Mouse (Mus musculus): ENCODE data around the gene Zfx.

Zfx gene

DNA sequence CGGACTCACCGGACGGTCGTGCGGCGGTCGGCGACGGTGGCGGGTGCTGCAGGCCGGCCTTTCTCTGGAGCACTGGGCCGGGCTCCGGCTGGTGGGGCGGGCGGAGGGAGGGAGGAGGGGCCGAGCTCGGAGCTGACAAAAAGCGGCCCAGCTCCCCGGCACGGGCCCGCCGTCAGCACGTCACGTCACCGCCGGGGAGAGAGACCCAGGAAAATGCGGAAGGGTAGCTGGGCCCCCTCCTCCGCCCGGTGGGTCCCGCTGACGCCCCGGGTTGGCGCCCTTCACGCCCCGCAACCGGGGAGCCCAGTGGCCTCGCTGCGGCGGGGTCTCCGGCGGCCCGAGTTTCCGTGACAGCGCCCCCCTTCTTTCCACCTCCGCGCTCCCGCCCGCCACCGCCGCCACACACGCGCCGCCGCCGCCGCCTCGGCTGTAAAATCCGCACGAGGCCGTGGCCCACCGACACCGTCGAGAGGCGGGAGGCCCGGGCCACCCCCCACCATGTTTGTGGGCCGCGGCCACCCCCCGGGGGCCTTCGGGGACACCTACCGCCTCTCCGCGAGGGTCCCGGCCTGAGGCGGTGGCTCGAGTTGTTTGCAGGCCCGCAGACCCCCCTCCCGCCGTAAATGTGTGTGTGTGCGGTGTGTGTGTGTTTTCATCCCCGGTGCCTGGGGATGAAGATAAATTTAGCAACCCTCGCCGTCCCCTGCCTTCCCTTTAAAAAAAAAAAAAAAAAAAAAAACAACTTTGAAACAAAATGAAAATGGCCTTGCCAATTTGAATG lies at the start of gene Zfx:
Gene Zfx, minus strand, starts transcription at position 644 of the 781 bp plus-strand sequence.
- DNase-seq (ENCODE audit: low spot score): peak; percentile 53

DNA sequence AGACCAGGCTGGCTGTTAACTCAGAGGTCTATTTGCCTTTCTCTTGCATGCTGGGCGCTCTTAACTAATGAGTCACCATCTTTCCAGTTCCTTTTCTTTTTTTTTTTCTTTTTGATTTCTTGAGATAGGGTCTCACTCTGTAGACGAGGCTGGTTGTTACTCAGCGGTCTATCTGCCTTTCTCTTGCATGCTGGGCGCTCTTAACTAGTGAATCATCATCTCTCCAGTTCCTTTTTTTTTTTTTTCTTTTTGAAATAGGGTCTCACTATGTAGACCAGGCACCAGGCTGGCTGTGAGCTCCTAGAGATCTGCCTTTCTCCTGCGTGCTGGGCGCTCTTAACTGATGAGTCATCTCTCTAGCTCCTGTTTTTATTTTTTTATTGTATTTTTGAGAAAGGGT lies 45.8 kb upstream of the Zfx start:
- no peak for DNase-seq (ENCODE audit: low spot score)

DNA sequence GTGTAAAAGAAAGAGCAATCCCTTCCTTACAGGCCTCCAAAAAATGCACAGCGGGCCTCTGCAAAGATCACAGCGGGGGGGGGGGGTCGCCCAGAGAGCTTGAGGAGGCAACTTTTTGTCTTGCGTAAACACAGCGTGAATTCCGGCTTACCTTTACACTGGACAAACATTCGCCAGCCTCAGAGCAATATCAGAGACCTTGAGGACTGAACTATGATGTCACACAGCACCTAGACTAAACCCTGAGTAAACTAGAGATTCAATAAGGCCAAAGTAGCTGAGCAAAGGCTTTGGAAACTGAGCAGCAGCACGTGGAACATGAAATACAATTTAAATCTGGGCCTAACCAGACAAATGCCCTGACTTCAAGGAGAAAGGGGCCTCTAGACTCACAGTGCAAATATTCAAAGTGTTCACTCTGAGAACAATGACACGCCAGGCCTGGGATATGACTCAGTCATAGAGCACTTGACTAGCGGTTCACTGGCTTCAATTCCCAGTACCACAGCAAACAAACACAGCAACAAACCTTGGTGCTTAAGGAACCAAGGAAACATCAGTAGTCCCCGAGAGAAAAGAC lies 28.8 kb upstream of the Zfx start:
- no peak for DNase-seq (ENCODE audit: low spot score)

DNA sequence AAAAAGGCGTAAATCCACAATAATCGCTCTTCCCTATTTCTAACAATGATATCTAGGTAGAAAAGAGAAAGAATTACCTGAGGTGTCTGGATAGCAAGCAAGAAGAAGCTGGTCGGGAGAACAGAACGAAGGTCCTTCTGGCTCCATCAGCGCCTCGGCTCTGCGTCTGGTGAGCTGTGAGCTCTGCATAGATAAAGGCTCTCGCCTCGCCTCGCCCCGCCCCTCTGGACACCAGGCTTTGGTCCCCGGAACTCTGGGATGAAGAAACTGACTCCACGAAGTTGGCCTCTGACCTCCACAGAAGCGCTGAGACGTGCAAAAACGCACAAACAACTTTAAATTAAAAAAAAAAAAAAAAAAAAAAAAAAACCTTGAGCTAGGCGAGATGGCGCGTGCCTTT lies 27.0 kb upstream of the Zfx start:
- DNase-seq (ENCODE audit: low spot score): no peak

DNA sequence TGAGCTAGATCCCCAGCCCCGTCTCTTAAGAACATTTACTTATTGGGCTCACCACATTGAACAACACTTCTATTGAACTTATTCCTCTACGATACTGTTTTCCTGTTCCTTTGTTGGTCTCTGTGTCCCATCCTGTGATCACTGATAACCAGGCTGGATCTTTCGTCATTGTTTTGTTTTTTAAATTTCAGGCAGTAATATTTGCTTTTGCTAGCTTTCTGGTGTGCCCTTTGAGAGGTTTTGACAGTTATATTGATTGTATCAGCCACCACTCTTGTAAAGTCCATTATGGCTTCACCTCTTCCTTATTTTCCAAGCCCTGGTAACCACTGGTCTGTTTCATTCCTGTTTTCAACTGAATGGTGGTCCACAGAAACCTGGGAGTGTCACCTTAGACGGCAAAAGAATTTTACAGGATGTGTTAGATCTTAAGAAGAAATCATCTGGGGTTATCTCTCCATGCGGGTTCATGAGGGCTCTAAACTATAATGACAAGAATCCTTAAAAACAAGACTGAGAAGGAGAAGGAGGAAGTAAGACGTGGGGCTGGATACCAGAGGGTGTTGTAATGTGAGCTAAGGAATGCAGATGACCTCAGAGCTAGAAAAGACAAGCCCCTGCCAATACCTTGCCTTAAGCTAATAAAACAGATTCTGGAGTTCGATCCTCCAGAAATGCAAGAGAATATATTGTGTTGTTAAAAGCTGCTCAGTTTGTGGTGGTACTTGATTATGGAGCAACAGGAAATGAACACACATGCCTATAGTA lies 18.7 kb upstream of the Zfx start:
- no peak for DNase-seq (ENCODE audit: low spot score)

DNA sequence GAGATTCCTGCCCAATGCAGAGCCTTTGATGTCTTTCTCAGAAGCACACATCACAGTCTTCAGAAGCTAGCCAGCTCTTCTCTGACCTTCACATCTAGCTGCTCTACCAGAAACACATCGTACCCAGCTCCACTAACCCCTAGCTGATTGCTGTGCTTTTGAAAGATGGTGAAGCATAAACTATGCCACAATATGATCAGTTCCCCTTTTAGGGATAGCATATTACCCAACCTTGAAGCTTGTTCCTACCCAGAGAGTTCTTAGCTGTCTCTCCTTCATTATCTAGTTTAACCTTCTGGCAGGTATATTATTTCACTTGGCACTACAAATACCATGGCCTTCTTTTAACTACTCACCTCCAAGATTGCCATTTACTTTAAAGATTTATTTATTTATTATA lies 16.6 kb upstream of the Zfx start:
- no peak for DNase-seq (ENCODE audit: low spot score)

DNA sequence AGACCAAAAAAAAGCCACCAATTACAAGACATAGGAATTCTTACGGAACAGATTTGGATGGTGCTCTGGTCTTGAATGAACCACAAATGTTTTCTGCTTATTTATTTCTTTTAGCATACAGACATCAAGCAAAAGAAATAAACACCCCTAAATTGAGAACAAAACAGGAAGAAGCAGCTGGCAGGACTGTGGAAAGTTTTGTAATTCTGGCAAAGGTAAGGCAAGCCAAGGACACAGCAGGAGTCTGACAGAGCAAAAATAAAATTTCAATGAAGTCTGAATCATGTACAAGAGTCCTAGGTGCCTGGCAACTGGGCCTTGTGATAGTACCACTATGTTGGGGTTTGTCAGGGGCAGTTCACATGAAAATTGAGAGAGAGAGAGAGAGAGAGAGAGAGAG lies 14.8 kb upstream of the Zfx start:
- no peak for DNase-seq (ENCODE audit: low spot score)

DNA sequence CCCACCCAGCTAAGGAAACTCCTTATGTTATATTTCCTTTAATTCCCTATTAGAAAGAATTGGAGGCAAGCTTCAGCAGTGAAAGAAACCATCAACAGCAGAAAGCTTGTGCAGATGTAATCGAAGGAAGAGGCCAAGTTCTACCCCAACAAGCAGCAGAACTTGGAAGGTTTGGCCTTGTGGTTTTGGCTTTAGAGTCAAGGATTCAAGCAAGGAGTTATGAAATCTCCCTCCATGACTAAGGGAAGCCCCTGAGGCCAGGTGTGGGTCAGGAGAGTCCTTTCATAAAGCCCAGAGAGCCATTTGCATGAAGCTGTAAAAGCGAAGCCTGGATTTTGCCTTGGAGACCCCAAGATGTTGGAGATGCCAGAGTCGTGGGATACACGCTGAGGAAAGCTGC lies 11.6 kb upstream of the Zfx start:
- DNase-seq (ENCODE audit: low spot score): no peak

DNA sequence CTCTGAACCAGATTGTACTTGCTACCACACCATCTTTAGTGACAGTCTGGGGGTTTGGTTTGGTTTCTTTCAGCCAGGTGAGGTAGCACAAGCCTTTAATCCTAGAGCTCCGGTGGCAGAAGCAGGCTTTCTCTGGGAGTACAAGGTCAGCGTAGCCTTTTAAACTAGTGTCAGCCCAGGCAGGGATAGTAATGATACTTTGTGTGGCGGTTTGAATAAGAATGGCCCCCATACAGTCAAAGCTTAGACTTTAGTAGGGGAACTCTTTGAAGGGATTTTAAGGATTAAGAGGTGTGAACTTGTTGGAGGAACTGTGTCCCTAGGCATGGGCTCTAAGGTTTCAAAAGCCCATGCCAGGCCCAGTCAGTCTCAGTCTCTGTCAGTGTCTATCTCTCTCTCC lies 10.0 kb upstream of the Zfx start:
- no peak for DNase-seq (ENCODE audit: low spot score)

DNA sequence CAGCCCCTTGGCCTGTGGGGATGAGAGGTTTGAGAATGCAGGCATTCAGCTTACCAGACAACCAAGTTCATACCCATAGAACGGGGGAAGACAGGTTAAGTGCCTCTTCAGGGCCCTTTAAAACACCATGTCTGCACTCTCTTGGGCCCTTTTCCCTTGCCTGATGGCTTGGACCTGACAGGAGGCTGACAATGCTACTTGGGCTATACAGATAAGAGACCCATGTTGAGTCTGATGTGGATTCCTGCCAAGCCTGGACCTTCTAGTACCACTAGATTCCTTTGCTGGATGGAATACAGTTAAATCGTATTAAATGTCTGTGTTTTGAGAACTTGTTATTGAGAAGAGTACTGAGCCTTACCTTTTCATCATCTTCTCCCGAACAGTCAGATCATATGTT lies 8.7 kb upstream of the Zfx start:
- no peak for DNase-seq (ENCODE audit: low spot score)

DNA sequence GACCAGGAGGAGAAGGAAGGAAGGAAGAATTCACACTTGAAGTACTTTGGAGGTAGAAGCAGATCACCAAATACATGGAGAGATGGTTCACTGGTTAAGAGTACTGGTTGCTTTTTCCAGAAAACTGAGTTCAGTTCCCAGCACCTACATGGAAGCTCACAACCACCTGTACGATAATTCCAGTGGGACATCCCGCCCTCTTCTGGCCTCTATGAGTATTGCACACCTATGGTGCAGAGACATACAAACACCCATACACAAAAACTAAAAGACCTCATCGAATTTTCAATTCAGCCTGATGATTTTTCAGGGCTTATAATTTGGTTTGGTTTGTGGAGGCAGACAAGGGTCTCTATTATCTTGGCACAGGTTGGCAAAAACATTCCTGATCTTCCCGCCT lies 6.2 kb upstream of the Zfx start:
- no peak for DNase-seq (ENCODE audit: low spot score)

DNA sequence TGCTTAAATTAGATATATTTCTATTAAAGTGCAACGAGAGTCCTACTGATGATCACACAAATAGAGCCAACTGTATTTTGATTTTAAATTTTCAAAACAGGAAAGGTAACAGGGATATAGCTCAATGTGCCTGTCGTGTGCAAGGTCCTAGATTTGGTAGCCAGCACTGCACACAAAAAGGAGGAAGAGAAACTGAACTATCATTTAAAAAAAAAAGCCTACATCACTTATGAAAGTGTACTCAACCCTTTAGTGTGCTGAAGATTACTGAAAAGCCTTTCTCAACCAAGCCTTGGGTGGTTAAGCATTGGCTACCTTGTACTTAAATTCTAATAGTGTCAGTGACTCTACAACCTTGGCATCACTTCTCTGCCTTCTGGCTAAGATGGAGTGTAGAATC lies 2.4 kb upstream of the Zfx start:
- DNase-seq (ENCODE audit: low spot score): no peak

DNA sequence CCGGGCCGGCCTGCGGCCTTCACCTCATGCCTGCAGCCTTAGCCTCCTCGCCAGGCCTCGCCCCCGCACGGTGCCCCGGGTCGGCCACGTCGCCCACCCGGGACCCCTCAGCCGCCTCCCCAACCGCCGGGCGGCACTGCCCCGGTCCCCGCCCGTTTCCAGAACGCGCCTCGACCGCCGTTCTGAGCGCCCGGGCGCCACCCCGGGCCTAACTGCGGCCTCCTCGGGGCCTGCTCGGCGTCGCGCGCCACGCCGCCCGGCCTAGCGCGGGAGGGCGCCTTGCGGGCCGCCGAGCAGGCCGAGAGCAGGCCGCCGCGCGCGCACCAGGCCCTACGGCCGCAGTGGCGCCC lies 818 bp downstream of the Zfx start:
- no peak for DNase-seq (ENCODE audit: low spot score)

DNA sequence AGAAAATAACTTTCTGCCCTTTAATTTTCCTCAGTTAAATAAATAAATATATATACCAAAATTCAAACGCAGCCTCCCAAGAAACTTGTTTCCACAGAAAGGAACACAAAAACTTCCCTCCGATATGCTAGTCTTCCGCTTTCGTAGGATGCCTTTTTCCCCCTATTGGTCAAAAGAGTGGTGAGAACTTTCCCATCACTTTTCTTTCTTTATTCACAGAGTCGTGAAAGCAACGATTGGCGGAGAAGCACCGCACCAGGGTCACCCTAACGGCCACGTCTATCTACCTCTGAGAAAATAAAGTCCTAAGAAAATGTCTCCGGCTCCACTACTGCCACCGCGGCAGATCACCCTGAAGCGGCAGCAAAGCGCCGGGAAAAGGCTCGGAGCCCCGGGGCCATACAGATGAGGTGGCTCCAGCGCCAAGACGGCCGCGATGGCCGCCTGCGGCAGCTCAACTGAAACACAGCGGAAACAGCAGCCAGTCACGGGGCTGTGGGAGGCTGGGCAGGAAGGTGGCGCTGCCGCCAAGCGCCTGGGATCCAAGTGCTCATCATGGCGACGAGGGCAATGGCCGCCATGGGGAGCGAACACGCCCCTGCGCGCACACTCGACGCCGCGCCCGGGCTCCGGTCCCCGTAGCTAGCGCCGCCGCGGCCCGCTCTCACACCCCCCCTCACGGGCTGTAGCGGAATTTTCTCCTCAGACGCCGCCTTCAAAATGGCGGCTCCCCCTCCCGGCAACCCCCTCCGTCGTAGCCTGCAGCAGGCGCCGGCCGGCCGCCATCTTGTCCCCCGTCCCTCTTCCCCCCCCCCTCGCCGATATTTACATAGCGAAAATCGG lies 1.4 kb downstream of the Zfx start:
- DNase-seq (ENCODE audit: low spot score): peak; percentile 85

DNA sequence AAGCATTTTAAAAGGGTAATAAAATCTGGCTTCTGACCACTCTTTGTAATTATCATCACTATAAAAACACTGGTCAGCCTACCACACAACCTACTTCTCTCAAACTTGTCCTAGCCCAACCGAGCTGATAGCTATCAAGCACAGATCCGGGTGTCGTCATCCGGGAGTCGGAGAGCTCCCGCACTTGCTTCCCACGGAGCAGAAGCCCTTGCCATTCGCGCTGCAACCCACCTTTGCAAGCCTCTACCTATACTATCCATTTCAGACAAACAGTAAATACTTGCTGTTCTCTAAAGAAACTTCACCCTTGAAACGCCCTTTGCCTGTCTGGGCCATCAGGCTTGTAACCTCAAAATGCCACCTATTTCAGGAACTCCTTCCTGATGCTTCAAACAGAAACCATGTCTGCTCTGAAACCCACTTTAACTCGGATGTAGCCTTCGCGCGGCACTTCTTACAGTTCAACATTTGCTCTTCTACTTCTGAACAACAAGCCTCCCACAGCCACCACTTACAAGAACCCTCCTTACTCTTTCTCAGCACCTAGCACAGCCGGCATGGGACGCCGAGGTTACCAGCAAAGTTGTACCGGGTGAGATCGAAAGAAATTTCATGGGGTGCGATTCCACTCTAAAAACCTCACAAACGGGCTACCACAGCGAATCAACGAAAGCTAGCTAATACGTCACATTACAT lies 2.2 kb downstream of the Zfx start:
- DNase-seq (ENCODE audit: low spot score): peak; percentile 5

DNA sequence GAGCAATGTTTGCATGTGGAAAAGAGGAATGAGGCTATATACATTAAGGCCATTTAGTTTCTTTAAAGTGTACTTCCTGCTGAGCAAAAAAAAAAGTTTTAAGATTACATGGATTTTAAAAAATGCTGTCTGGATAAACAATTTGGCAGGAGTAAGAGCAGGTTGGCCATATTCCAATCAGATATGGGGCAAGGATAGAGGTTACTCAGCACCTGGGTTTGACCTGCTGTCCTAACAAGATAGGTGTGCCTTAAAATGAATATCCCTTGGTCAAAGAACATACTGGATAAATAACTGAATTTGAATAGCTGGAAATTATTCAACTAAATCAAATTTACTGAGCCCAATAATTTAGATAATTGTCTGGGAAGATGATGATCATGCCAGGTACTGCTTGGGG lies 5.2 kb downstream of the Zfx start:
- DNase-seq (ENCODE audit: low spot score): no peak

DNA sequence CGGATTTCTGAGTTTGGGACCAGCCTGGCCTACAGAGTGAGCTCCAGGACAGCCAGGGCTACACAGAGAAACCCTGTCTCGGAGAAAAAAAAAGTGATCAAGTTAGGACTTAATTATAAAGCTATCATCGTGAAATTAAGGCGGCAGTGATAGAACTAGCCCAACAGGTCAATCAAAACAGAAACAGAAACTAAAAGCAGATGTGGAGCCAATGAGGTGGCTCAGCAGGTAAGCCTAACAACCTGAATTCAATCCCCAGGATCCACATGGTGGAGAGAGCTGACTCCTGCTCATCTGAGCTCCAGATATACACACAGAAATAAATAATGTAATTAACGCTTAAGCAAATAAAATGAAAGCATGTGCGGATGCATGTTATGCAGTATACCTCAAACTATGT lies 7.6 kb downstream of the Zfx start:
- DNase-seq (ENCODE audit: low spot score): no peak

DNA sequence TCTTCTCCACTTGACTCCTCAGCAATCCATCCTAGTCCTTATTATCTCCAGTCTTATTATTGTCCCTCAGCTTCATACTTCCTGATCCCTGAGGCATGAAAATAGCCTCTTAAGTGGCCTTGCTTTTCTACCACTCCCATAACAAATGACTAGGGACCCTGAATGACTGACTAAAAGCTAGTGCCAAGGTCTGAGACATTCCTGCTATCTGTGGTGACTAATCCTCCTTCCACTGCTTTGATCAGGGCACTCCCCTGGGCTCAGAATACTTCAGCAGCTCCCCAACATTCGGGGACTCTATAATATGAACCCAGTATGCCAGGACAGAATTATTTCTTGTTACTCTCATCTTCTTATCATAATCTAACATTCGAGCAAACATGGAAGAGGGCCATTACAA lies 17.5 kb downstream of the Zfx start:
- no peak for DNase-seq (ENCODE audit: low spot score)

DNA sequence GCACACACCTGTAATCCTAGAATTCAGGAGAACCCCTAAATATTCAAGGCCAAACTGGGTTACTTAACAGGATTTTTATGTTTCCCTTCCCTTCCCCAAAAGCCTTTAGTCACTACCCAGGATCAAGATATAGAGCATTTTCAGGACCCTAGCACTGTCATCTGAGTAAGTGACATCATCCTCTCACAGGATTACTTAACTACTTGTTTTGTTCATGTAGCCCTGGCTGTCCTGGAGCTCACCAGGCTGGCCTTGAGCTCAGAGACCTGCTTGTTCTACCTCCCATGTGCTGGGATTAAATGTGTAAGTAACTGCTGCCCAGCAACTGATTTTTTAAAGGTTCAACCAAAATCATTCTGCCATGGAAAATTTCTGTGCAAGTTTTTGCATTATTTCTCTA lies 20.6 kb downstream of the Zfx start:
- no peak for DNase-seq (ENCODE audit: low spot score)

DNA sequence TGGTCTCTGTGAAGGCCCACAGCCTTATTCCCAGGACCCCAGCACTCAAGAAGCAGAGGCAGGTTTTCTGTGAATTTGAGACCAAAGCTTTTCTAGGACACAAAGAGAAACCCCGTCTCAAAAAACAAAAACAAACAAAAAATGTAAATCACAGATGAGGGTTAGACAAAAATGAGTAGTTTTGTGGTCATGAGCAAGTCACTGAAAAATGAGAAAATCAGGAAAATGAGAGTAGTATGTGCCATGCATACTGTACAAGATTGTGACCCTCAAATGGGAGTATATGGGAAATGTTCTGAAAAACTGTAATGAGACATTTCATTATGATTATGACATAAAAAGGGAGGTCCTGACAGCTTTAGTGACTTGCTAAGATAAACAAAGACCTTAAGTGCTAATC lies 22.9 kb downstream of the Zfx start:
- DNase-seq (ENCODE audit: low spot score): no peak

DNA sequence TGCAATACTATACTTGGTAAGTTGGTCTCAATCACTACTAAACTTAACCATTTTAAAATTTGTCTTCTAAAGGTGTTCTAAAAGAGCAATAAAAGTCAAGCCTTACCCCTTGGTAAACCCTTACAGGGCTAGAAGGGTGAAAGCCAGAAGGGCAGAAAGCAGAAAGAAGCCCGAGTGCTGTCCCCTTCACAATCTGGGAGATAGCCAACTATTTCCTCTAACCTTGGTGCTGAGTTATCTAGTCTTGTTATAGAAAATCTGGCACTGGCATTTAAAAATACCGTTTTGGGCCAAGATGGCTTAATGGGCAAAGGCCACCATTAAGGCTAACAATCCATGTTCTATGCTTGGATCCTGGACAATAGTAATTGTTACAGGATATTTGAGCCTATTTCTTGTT lies 32.5 kb downstream of the Zfx start:
- DNase-seq (ENCODE audit: low spot score): no peak

DNA sequence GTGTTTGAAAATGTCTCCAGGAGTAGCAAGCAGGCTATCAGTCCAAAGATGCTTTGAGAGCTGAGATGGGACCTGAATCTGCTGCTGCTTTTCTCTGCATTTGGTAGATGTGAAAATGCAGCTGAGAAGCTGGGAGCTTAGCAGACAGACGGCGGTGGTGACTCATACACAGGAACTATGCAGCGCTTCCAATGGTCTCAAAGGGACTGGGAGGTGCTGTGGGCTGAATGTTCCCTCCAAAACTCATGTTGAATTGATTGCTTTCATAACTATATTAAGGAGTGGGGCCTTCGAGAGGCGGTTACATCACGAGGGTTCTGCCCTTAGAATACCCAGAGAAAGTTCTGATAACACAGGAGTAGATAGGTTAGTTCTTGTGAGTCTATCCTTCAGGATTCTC lies 62.3 kb downstream of the Zfx start:
- DNase-seq (ENCODE audit: low spot score): peak; percentile 29
